Mouse (Mus musculus) MEL (cell line): ENCODE results near the gene Gm20388. TPM values are rescaled to one million over a fixed set of nuclear protein-coding genes. Genes with fewer than 3 reads are reported as not detected.

Experiments
- DNase-seq: peaks from one replicate; pipeline ENCODE4 v3.0.0; 2011; ENCODE audit warnings: low read depth, low spot score
- H3K27ac ChIP-seq: 2 replicates; pipeline ENCODE4 v1.5.1; 2012; ENCODE audit warnings: low read depth, mild to moderate bottlenecking, control low read depth, low read length, moderate library complexity; ENCODE audit not compliant: control insufficient read depth
- H3K27me3 ChIP-seq, 2 experiments: fragments of 150-350 bp in 1 of 2; sonication (generic) in 1 of 2; 2 replicates each; pipeline ENCODE4 v1.6.1; 2012; ENCODE audit warnings: low read length in 2 of 2, mild to moderate bottlenecking in 2 of 2, improper control_type of control experiment in 1 of 2, moderate library complexity in 1 of 2; ENCODE audit not compliant: insufficient read depth in 2 of 2, control insufficient read depth in 1 of 2
- H3K36me3 ChIP-seq, 2 experiments: 2 replicates each; pipeline ENCODE4 v1.6.1; 2012 to 2014; ENCODE audit warnings: low read length in 2 of 2, improper control_type of control experiment in 1 of 2, inconsistent platforms in 1 of 2, mild to moderate bottlenecking in 1 of 2; ENCODE audit not compliant: insufficient read depth in 2 of 2, control insufficient read depth in 1 of 2
- H3K4me1 ChIP-seq, 2 experiments: fragments of 150-350 bp in 1 of 2; sonication (generic) in 1 of 2; 2 replicates each; pipeline ENCODE4 v1.6.1; 2012; ENCODE audit warnings: low read length in 2 of 2, improper control_type of control experiment in 1 of 2, mild to moderate bottlenecking in 1 of 2; ENCODE audit not compliant: insufficient read depth in 2 of 2, control insufficient read depth in 1 of 2
- H3K4me3 ChIP-seq, 2 experiments: fragments of 150-350 bp in 1 of 2; sonication (generic) in 1 of 2; 2 replicates each; pipeline ENCODE4 v1.5.1; 2012; ENCODE audit warnings: low read depth in 2 of 2, low read length in 2 of 2, mild to moderate bottlenecking in 2 of 2, moderate library complexity in 2 of 2, control low read depth in 1 of 2, improper control_type of control experiment in 1 of 2; ENCODE audit not compliant: control insufficient read depth in 1 of 2, insufficient read depth in 1 of 2
- H3K79me2 ChIP-seq: 2 replicates; pipeline ENCODE4 v1.6.1; 2012; ENCODE audit warnings: mild to moderate bottlenecking, low read length, moderate library complexity; ENCODE audit not compliant: control insufficient read depth, poor library complexity, insufficient read depth
- H3K9ac ChIP-seq: 2 replicates; pipeline ENCODE4 v1.6.1; 2012; ENCODE audit warnings: low read depth, mild to moderate bottlenecking, control low read depth, low read length, moderate library complexity; ENCODE audit not compliant: control insufficient read depth, poor library complexity, severe bottlenecking
- H3K9me3 ChIP-seq: fragments of 150-350 bp; sonication (generic); replicated peaks from 2 replicates; pipeline ENCODE4 v1.6.1; 2012; ENCODE audit warnings: mild to moderate bottlenecking, low read length, improper control_type of control experiment, moderate library complexity; ENCODE audit not compliant: insufficient read depth
- CHD1 ChIP-seq: IDR thresholded peaks from 2 replicates; pipeline ENCODE4 v1.6.1; 2012; ENCODE audit warnings: low read depth, mild to moderate bottlenecking, inconsistent platforms, low read length, improper control_type of control experiment
- ELF1 ChIP-seq: IDR thresholded peaks from 2 replicates; pipeline ENCODE4 v1.6.1; 2014; ENCODE audit warnings: low read depth, mild to moderate bottlenecking, inconsistent platforms, low read length, improper control_type of control experiment, moderate library complexity
- EP300 ChIP-seq, 2 experiments: IDR thresholded peaks; 2 replicates each; pipeline ENCODE4 v1.6.1; 2011; ENCODE audit warnings: improper control_type of control experiment in 2 of 2, low read length in 2 of 2, low read depth in 1 of 2, mild to moderate bottlenecking in 1 of 2
- ETS1 ChIP-seq: IDR thresholded peaks from 2 replicates; pipeline ENCODE4 v1.6.1; 2012; ENCODE audit warnings: low read depth, mild to moderate bottlenecking, inconsistent platforms, low read length, improper control_type of control experiment, moderate library complexity
- GATA1 ChIP-seq: IDR thresholded peaks from 2 replicates; pipeline ENCODE4 v1.6.1; 2011; ENCODE audit warnings: low read depth, low read length, improper control_type of control experiment
- HCFC1 ChIP-seq: IDR thresholded peaks from 2 replicates; pipeline ENCODE4 v1.6.1; 2012; ENCODE audit warnings: low read depth, mild to moderate bottlenecking, inconsistent platforms, low read length, improper control_type of control experiment, moderate library complexity
- JUND ChIP-seq: IDR thresholded peaks from 2 replicates; pipeline ENCODE4 v1.6.1; 2011; ENCODE audit warnings: low read depth, mild to moderate bottlenecking, improper control_type of control experiment, low read length
- MAX ChIP-seq: IDR thresholded peaks from 2 replicates; pipeline ENCODE4 v1.6.1; 2011; ENCODE audit warnings: low read length, improper control_type of control experiment
- MXI1 ChIP-seq: IDR thresholded peaks from 2 replicates; pipeline ENCODE4 v1.6.1; 2011; ENCODE audit warnings: mild to moderate bottlenecking, low read depth, low read length, improper control_type of control experiment
- MYB ChIP-seq: IDR thresholded peaks from 2 replicates; pipeline ENCODE4 v1.6.1; 2011; ENCODE audit warnings: mild to moderate bottlenecking, low read depth, low read length, improper control_type of control experiment
- POLR2AphosphoS5 ChIP-seq: IDR thresholded peaks from 2 replicates; pipeline ENCODE4 v1.6.1; 2012; ENCODE audit warnings: low read depth, borderline replicate concordance, mild to moderate bottlenecking, inconsistent platforms, low read length, moderate library complexity, mixed read lengths
- RAD21 ChIP-seq: IDR thresholded peaks from 2 replicates; pipeline ENCODE4 v1.6.1; 2011; ENCODE audit warnings: mild to moderate bottlenecking, low read depth, low read length, improper control_type of control experiment
- SIN3A ChIP-seq: IDR thresholded peaks from 2 replicates; pipeline ENCODE4 v1.6.1; 2012; ENCODE audit warnings: low read length, improper control_type of control experiment, inconsistent platforms
- TAL1 ChIP-seq: IDR thresholded peaks from 2 replicates; pipeline ENCODE4 v1.6.1; 2012; ENCODE audit warnings: mild to moderate bottlenecking, inconsistent platforms, low read length, moderate library complexity, mixed read lengths
- TBP ChIP-seq: IDR thresholded peaks from 2 replicates; pipeline ENCODE4 v1.8.0; 2011; ENCODE audit warnings: low read depth, low read length, improper control_type of control experiment
- TCF12 ChIP-seq: IDR thresholded peaks from 2 replicates; pipeline ENCODE4 v1.6.1; 2014; ENCODE audit warnings: low read depth, mild to moderate bottlenecking, inconsistent platforms, low read length, improper control_type of control experiment, moderate library complexity
- USF1 ChIP-seq: IDR thresholded peaks from 2 replicates; pipeline ENCODE4 v1.6.1; 2014; ENCODE audit warnings: low read depth, mild to moderate bottlenecking, inconsistent platforms, low read length, improper control_type of control experiment, moderate library complexity
- ZKSCAN1 ChIP-seq: IDR thresholded peaks from 2 replicates; pipeline ENCODE4 v1.6.1; 2012; ENCODE audit warnings: low read depth, mild to moderate bottlenecking, inconsistent platforms, low read length, improper control_type of control experiment, moderate library complexity
- ZNF384 ChIP-seq: IDR thresholded peaks from 2 replicates; pipeline ENCODE4 v1.6.1; 2012; ENCODE audit warnings: low read depth, mild to moderate bottlenecking, inconsistent platforms, low read length, improper control_type of control experiment
- polyA plus RNA-seq, 2 experiments: library from polyadenylated mRNA; stranded (reverse) in 1 of 2; unstranded in 1 of 2; fragments of >175 nt in 1 of 2; fragments of >200 nt in 1 of 2; gene quantifications; 2 replicates each; pipeline versions ENCODE4 v1.2.1 to v1.2.4; 2012; ENCODE audit warnings: low replicate concordance in 2 of 2, low read depth in 1 of 2; ENCODE audit not compliant: insufficient read length in 2 of 2, insufficient read depth in 1 of 2, missing spikeins in 1 of 2
- total RNA-seq: library from RNA; depleted of rRNA; stranded (reverse); fragments of 300-350 nt; gene quantifications from 2 replicates; pipeline ENCODE4 v1.2.3, GENCODE M21; 2012

Gene Gm20388
- total and polyA plus RNA-seq, 3 experiments = 11.1 to 17.8 TPM; not detected in 1

GRCm38 (mm10) chr8:123328552-123328951 lies 3417.9 kb downstream of the Gm20388 start:
- DNase-seq = no peak
- TF ChIP-seq ELF1 = no peak
- TF ChIP-seq MAX = no peak
- TF ChIP-seq ZNF384 = no peak
- TF ChIP-seq TBP = peak; percentile 67
- TF ChIP-seq SIN3A = no peak
- H3K27me3 ChIP-seq = no peaks in the 10 kb centered on the region
- peaks cover 0 to 14% of the 10 kb centered on the region in 2 experiments; a peak in 2 of 4 replicates for H3K36me3 ChIP-seq
- H3K4me3 ChIP-seq = no peak overlapping the region
- no peaks in the 10 kb centered on the region for H3K9me3 ChIP-seq
- no peaks in the 10 kb centered on the region for H3K79me2 ChIP-seq
- peaks cover 0 to 27% of the 10 kb centered on the region in 2 experiments; a peak in 3 of 4 replicates for H3K4me1 ChIP-seq
- H3K9ac ChIP-seq = no peak overlapping the region
- H3K27ac ChIP-seq = no peak overlapping the region

- peak overlapping the region; percentile 25; the same call in 1 of the 2 replicates for H3K27ac ChIP-seq
- H3K27me3 ChIP-seq = no peaks in the 10 kb centered on the region
- H3K36me3 ChIP-seq = peaks cover 0 to 14% of the 10 kb centered on the region in 2 experiments; a peak in 2 of 4 replicates
- H3K9ac ChIP-seq = no peak overlapping the region
- no peaks in the 10 kb centered on the region for H3K9me3 ChIP-seq
- H3K79me2 ChIP-seq = no peaks in the 10 kb centered on the region
- peak; percentile 66 for DNase-seq
- no peak for TF ChIP-seq USF1
- no peak for TF ChIP-seq CHD1
- TF ChIP-seq ZKSCAN1 = no peak
- no peak for TF ChIP-seq HCFC1
- no peak for TF ChIP-seq MAX
- no peak for TF ChIP-seq ELF1
- no peak for TF ChIP-seq RAD21
- TF ChIP-seq TCF12 = 0 out of 2 replicates have a peak, but pooled peaks have one; percentile 43
- TF ChIP-seq GATA1 = peak; percentile 76
- no peak for TF ChIP-seq TBP
- no peak for TF ChIP-seq POLR2AphosphoS5
- TF ChIP-seq JUND = no peak
- no peak for TF ChIP-seq MYB
- peak; percentile 55 for TF ChIP-seq TAL1
- 0 out of 2 replicates have a peak, but pooled peaks have one; percentile 24 for TF ChIP-seq SIN3A
- peak; percentile 59 to 72 for TF ChIP-seq EP300 (IDR thresholded peaks at IDR 0.05; ENCODE audit: low read depth in 1 of 2, low read length in 2 of 2)
- TF ChIP-seq ETS1 = 0 out of 2 replicates have a peak, but pooled peaks have one; percentile 39
- TF ChIP-seq MXI1 = no peak
- H3K4me1 ChIP-seq = peaks cover 0 to 27% of the 10 kb centered on the region in 2 experiments; a peak in 3 of 4 replicates
- H3K4me3 ChIP-seq = no peak overlapping the region
Measured at GRCm38 (mm10) chr8:123329350-123329749, 3418.7 kb downstream of the Gm20388 start.
